Mouse (Mus musculus) cerebellum, adult 2 months (tissue): Measurements from ENCODE around the gene Rbm47.

Experiments
- CTCF ChIP-seq: fragments of 200-500 bp; IDR thresholded peaks from 2 replicates; pipeline ENCODE4 v1.5.1; 2011; ENCODE audit warnings: low read depth, mild to moderate bottlenecking, control low read depth, low read length, moderate library complexity, borderline replicate concordance; ENCODE audit not compliant: insufficient read depth
- POLR2A ChIP-seq: fragments of 200-500 bp; IDR thresholded peaks from 2 replicates; pipeline ENCODE4 v1.6.1; 2011; ENCODE audit warnings: low read length, control low read depth, borderline replicate concordance; ENCODE audit not compliant: insufficient read depth

DNA sequence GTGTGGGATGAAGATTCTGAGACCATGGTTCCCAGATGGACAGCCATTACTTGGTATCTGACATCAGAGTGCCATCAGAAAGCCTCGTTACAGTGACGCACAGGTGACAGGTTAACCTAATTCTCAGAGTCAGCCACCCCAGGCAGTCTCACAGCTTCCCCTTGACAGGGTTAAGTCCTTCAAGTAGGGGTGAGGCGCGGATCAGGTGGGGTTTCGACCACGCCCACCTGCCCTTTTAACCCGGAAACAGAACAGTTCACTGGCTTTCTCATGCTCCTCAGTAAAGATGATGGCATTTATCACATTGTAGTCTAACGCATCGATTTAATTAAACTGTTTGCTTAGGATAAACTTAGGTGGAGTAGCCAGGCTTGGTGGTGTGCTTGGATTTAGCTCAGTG is 47.7 kb upstream of the Rbm47 start:
- TF ChIP-seq CTCF: no peak
- TF ChIP-seq POLR2A: no peak
